Mouse (Mus musculus) splenic B cell, adult 2 months (primary cell): Measurements from ENCODE around the gene Nsf.

Experiments
- DNase-seq: peaks from one replicate; pipeline ENCODE4 v3.0.0-alpha.2; 2011; ENCODE audit warnings: low read depth, low spot score
- H3K27me3 ChIP-seq: 2 replicates; pipeline ENCODE4 v1.6.1; 2012; ENCODE audit warnings: mild to moderate bottlenecking, low read length, moderate library complexity, mixed read lengths; ENCODE audit not compliant: control insufficient read depth, poor library complexity, insufficient read depth, severe bottlenecking
- H3K36me3 ChIP-seq: 2 replicates; pipeline ENCODE4 v1.6.1; 2012; ENCODE audit warnings: mild to moderate bottlenecking, low read length, moderate library complexity, mixed read lengths; ENCODE audit not compliant: control insufficient read depth, poor library complexity, insufficient read depth, severe bottlenecking

The Nsf gene

GRCm38 (mm10) chr11:103967106-103967735, 13.4 kb upstream of the Nsf start:
- no peaks in the 10 kb centered on the region for H3K36me3 ChIP-seq
- H3K27me3 ChIP-seq, result no peaks in the 10 kb centered on the region
- DNase-seq, result no peak

DNA sequence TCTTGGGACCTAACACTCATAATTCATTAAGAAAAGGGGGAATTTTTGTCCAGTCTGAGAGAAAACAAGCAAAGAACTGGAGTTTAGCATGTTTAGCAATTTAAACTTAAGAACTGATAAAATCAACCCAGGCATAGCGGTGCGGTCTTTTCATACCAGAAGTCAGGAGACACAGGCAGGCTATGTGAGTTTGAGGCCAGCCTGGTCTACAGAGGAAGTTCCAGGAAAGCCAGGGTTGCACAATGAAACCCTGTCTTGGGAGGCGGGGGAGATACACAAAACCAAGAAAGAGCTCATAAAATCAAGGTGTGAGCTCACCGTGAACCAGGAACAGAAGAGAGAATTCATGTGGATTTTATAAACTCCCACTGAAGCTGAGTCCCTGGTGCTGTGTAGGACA, 3.0 kb upstream of the Nsf start:
- Histone ChIP-seq H3K36me3 (no peaks in the 10 kb centered on the region), H3K27me3 (no peaks in the 10 kb centered on the region)
- DNase-seq, result no peak

DNA sequence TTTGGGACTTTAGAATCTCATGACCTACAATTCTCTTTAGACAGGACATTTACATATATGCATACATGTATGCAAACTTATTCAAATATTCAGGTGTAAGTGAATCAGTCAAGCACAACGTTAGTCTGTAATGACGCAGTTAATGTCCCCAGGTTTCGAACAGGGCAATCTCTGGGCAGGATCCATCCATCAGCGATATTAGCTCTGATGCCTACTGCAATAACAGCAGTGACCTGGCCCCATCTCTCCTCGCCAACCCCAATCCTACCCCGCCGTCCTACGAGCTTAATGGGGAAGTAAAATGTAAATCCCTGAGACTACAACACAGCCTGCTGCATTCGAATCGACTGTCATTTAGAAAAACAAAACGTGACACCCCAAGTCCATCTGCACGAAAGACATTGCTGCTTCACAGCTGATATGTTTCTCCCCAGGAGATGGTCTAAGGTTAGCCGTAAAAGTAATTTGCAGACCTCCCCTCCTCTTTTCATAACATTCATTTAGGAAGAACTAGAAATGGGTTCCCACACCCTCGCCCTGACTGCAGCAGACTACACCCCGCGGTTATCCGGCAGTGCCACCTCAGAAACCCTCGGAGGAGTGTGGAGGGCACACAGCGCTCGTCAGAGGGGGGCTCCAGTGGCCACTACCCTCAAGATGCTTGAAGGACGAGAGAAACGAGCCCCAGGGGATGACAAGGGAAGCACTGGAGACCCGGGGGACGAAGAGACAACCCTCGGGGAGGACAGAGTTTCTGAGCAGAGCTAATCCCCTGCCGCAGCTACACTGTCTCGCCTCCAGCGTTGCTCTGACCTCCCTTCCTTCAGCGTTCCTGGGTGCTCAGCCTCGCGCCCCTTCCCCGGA, 592 bp downstream of the Nsf start:
- DNase-seq, result peak; percentile 86
- Histone ChIP-seq H3K36me3 (no peaks in the 10 kb centered on the region), H3K27me3 (no peaks in the 10 kb centered on the region)

DNA sequence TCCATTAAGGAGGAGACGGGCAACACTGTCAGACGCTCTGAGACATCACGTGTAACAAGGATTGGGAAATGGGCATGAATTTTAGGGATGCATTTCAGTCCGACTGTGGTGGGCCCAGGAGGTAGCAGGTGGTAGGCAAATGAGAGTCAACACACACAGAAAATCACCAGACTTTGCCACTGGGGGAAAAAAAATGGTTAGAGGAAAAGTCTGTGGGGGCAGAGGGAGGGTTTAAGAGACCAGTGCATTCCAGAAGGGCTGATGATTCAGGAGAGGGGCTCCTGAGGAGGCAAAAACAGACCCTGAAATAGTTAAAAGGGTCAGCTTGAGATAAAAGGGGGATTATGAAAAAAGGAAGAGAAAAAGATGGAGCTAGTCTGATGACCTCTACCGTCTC, 1.2 kb downstream of the Nsf start:
- Histone ChIP-seq H3K27me3 (no peaks in the 10 kb centered on the region), H3K36me3 (no peaks in the 10 kb centered on the region)
- DNase-seq, result no peak

- H3K36me3 ChIP-seq, result 0 out of 2 replicates have a peak, but pooled peaks cover 1% of the 10 kb centered on the region
- H3K27me3 ChIP-seq, result no peaks in the 10 kb centered on the region
- DNase-seq, result peak; percentile 21
These were observed 2.8 kb downstream of the Nsf start for GRCm38 (mm10) chr11:103951106-103951505.

- Histone ChIP-seq H3K36me3 (0 out of 2 replicates have a peak, but pooled peaks cover 1% of the 10 kb centered on the region), H3K27me3 (no peaks in the 10 kb centered on the region)
- DNase-seq, result no peak
These were observed 4.9 kb downstream of the Nsf start for GRCm38 (mm10) chr11:103948952-103949351.

DNA sequence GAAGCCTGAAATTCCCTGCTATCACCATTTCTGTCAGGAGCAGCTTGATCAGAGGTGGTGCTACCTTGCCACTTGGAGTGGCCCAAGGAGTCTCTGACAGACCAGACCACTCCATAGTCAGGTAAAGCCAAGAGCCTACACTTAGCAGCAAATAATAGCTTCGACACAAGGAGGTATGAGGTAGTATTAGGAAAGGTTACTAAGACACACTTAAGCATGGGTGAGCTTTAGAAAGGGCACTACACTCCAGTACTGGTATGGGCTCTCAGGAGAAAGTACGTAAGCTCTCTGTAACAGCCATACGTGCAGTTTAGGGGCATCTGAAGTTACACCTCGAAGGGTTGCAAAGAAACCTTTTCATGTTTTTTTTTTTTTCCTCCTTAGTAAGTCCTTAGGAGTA, 11.1 kb downstream of the Nsf start:
- no peaks in the 10 kb centered on the region for H3K27me3 ChIP-seq
- H3K36me3 ChIP-seq, result peaks cover 1% of the 10 kb centered on the region; the same call in 1 of the 2 replicates
- no peak for DNase-seq

GRCm38 (mm10) chr11:103941351-103941750, 12.5 kb downstream of the Nsf start:
- DNase-seq, result peak; percentile 27
- H3K27me3 ChIP-seq, result no peaks in the 10 kb centered on the region
- no peaks in the 10 kb centered on the region; the same call in 1 of the 2 replicates for H3K36me3 ChIP-seq

DNA sequence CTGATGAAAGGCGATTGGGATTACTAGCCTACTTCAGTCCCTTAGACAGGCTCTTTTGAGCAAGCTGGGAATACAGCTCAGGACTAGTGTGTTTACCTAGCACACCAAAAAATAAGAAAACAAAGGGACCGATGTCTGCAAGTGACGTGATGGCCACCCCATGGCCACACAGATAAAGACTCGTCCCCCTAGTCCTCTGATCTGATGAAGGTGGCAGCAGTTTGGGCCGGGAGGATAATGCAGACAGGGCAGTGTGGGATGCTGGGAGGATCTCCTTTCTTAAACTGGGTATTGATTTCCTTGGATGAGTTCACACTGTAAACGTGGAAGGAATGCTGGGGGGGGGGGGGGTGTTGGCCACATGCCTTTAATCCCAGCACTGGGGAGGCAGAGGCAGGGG, 13.0 kb downstream of the Nsf start:
- DNase-seq, result no peak
- Histone ChIP-seq H3K27me3 (no peaks in the 10 kb centered on the region), H3K36me3 (peaks cover 1% of the 10 kb centered on the region; the same call in 1 of the 2 replicates)

GRCm38 (mm10) chr11:103937976-103938728, 15.7 kb downstream of the Nsf start:
- Histone ChIP-seq H3K27me3 (no peaks in the 10 kb centered on the region), H3K36me3 (peaks cover 1% of the 10 kb centered on the region; the same call in 1 of the 2 replicates)
- no peak for DNase-seq

- no peak for DNase-seq
- Histone ChIP-seq H3K27me3 (no peaks in the 10 kb centered on the region), H3K36me3 (peaks cover 1% of the 10 kb centered on the region; the same call in 1 of the 2 replicates)
These were observed 16.4 kb downstream of the Nsf start for GRCm38 (mm10) chr11:103937451-103937850.

DNA sequence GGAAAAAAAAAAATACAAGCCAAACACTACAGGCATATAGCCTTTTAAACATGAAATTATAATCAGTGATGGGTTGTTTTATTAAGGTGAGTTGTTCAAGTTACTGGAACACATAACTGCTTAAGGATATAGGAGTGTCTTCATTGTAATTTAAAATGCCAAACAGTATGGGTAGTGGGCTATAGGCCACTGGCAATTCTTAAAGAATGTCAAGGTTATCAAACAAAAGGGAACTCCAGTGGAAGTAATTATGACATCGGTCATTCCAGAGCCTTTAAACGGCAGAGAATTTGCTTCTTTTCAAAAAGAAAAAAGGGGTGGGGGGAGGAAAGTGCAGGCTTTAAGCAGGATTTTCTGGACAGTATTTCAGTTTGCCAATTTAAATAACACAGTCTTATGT, 18.1 kb downstream of the Nsf start:
- H3K36me3 ChIP-seq, result peaks cover 1% of the 10 kb centered on the region; the same call in 1 of the 2 replicates
- no peak for DNase-seq
- H3K27me3 ChIP-seq, result no peaks in the 10 kb centered on the region

- H3K36me3 ChIP-seq, result peaks cover 8% of the 10 kb centered on the region
- DNase-seq, result no peak
- H3K27me3 ChIP-seq, result no peaks in the 10 kb centered on the region
These were observed 20.0 kb downstream of the Nsf start for GRCm38 (mm10) chr11:103933886-103934285.

DNA sequence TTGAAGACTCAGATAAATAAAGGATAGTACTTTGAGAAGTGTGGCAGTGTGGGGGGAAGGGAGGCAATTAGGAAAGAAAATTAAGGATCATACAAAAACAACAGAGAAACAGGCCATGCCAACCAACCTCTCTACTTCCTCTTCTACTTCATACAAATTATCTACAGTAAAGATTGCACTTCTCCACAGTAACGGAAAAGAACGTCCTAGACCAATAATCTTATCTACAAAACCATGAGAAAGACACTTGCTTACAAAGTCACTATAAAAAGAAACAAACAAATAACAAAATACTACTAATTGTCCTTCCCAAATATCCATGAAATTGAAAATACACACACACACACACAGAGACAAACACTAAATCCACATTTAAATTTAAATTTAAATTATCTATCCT, 29.9 kb downstream of the Nsf start:
- no peak for DNase-seq
- H3K27me3 ChIP-seq, result no peaks in the 10 kb centered on the region

DNA sequence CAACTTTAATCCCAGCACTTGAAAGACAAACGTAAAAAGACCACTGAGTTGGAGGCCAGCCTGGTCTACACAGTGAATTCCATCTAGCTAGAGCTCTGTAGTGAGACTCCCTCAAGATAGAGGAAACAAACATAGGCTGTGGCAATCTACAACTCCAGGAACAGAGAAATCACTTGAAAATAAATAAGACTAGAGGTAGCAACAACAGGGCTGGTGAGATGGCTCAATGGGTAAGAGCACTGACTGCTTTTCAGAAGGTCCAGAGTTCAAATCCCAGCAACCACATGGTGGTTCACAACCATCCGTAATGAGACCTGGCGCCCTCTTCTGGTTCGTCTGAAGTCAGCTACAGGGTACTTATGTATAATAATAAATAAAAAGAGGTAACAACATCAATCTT, 30.6 kb downstream of the Nsf start:
- Histone ChIP-seq H3K36me3 (peaks cover 8% of the 10 kb centered on the region), H3K27me3 (no peaks in the 10 kb centered on the region)
- DNase-seq, result no peak

More for the DNA sequence above, 29.9 kb downstream of the Nsf start:
- H3K36me3 ChIP-seq, result peaks cover 6% of the 10 kb centered on the region
